Mouse (Mus musculus) intestine, postnatal 0 days (tissue): ENCODE measurements at regions not wholly inside any gene's neighbourhood (a gene's known extent, or its start where the extent isn't known, plus 50 kb on each side); places are given as distances from the start of the nearest gene placed in this dataset.

Experiments used
- ATAC-seq: fragments of 200-750 bp; cut with Nextera tagmentation; 2 replicates; pipeline ENCODE4 v1.8.0; 2017; ENCODE audit warnings: mild to moderate bottlenecking, moderate TSS enrichment, moderate library complexity
- H3K27ac ChIP-seq: fragments of 300-500 bp; sonication (generic); 2 replicates; pipeline ENCODE4 v1.5.1; 2014; ENCODE audit warnings: mild to moderate bottlenecking, low read depth, low read length, moderate library complexity
- H3K27me3 ChIP-seq: fragments of 300-500 bp; sonication (generic); replicated peaks from 2 replicates; pipeline ENCODE4 v1.6.1; 2014; ENCODE audit warnings: low read length, mixed read lengths; ENCODE audit not compliant: control insufficient read depth, insufficient read depth
- H3K36me3 ChIP-seq: fragments of 300-500 bp; sonication (generic); 2 replicates; pipeline ENCODE4 v1.6.1; 2014; ENCODE audit warnings: mild to moderate bottlenecking, moderate library complexity; ENCODE audit not compliant: control insufficient read depth, insufficient read depth
- H3K4me1 ChIP-seq: fragments of 300-500 bp; sonication (generic); replicated peaks from 2 replicates; pipeline ENCODE4 v1.6.1; 2014; ENCODE audit warnings: antibody characterized with exemption, low read length, mixed read lengths; ENCODE audit not compliant: control insufficient read depth, insufficient read depth
- H3K4me2 ChIP-seq: fragments of 300-500 bp; sonication (generic); replicated peaks from 2 replicates; pipeline ENCODE4 v1.6.1; 2014; ENCODE audit warnings: low read depth, mild to moderate bottlenecking, moderate library complexity
- H3K4me3 ChIP-seq: fragments of 300-500 bp; sonication (generic); 2 replicates; pipeline ENCODE4 v1.5.1; 2014; ENCODE audit warnings: low read depth, low read length
- H3K9ac ChIP-seq: fragments of 300-500 bp; sonication (generic); 2 replicates; pipeline ENCODE4 v1.6.1; 2014; ENCODE audit warnings: mild to moderate bottlenecking, low read depth, low read length
- H3K9me3 ChIP-seq: fragments of 300-500 bp; sonication (generic); 2 replicates; pipeline ENCODE4 v1.6.1; 2016; ENCODE audit warnings: mixed run types; ENCODE audit not compliant: control insufficient read depth
- CTCF ChIP-seq: sonication (generic); IDR thresholded peaks from 2 replicates; pipeline ENCODE4 v1.5.1; 2016; ENCODE audit warnings: low read depth, mild to moderate bottlenecking, control low read depth, antibody characterized with exemption, moderate library complexity
- WGBS: fragments of 180-500 bp; shearing (Covaris S2); extraction: QIAGEN DNeasy Blood & Tissue Kit; methylation state at CpG from one replicate; pipeline ENCODE4 v1.1.7; 2014; 5-methylcytosine and 5-hydroxymethylcytosine counted together

- Histone ChIP-seq H3K36me3 (no peaks in the 10 kb centered on the region), H3K9me3 (no peaks in the 10 kb centered on the region), H3K4me1 (no peaks in the 10 kb centered on the region), H3K4me3 (no peak overlapping the region), H3K4me2 (no peak overlapping the region), H3K9ac (no peak overlapping the region), H3K27ac (no peak overlapping the region), H3K27me3 (no peaks in the 10 kb centered on the region)
- TF ChIP-seq CTCF, result no peak
- no peak for ATAC-seq
- WGBS, result 50% methylated on average over 5 of the region's 5 CpGs
These were observed 154.4 kb upstream of the Slco3a1 start for GRCm38 (mm10) chr7:74709006-74709405.

- H3K9me3 ChIP-seq, result no peaks in the 10 kb centered on the region
- no peaks in the 10 kb centered on the region for H3K27me3 ChIP-seq
- H3K36me3 ChIP-seq, result no peaks in the 10 kb centered on the region
- ATAC-seq, result no peak
- peak; percentile 49 for TF ChIP-seq CTCF
- no peak overlapping the region for H3K9ac ChIP-seq
- no peaks in the 10 kb centered on the region for H3K4me1 ChIP-seq
- H3K27ac ChIP-seq, result no peak overlapping the region
- WGBS, result 68% methylated on average over 4 of the region's 4 CpGs
- H3K4me3 ChIP-seq, result no peak overlapping the region
- no peak overlapping the region for H3K4me2 ChIP-seq
These were observed 149.0 kb upstream of the Slco3a1 start for GRCm38 (mm10) chr7:74703533-74703932.

- Histone ChIP-seq H3K9ac (no peak overlapping the region), H3K27me3 (no peaks in the 10 kb centered on the region), H3K9me3 (no peaks in the 10 kb centered on the region), H3K36me3 (no peaks in the 10 kb centered on the region), H3K4me3 (no peak overlapping the region), H3K4me2 (no peak overlapping the region), H3K4me1 (no peaks in the 10 kb centered on the region), H3K27ac (no peak overlapping the region)
- WGBS, result 75% methylated on average over 3 of the region's 3 CpGs
- ATAC-seq, result no peak
- TF ChIP-seq CTCF, result no peak
These were observed 143.3 kb upstream of the Slco3a1 start for GRCm38 (mm10) chr7:74697794-74698354.

GRCm38 (mm10) chr7:74696286-74696685 is 141.7 kb upstream of the Slco3a1 start:
- Histone ChIP-seq H3K27ac (no peak overlapping the region), H3K9ac (no peak overlapping the region), H3K4me3 (no peak overlapping the region), H3K9me3 (no peaks in the 10 kb centered on the region), H3K27me3 (no peaks in the 10 kb centered on the region), H3K4me1 (no peaks in the 10 kb centered on the region), H3K36me3 (no peaks in the 10 kb centered on the region), H3K4me2 (no peak overlapping the region)
- WGBS, result 94% methylated on average over 4 of the region's 4 CpGs
- ATAC-seq, result no peak
- TF ChIP-seq CTCF, result no peak

- H3K36me3 ChIP-seq, result no peaks in the 10 kb centered on the region
- ATAC-seq, result no peak
- H3K27ac ChIP-seq, result no peak overlapping the region
- H3K27me3 ChIP-seq, result no peaks in the 10 kb centered on the region
- H3K4me1 ChIP-seq, result no peaks in the 10 kb centered on the region
- H3K4me2 ChIP-seq, result no peak overlapping the region
- no peaks in the 10 kb centered on the region for H3K9me3 ChIP-seq
- TF ChIP-seq CTCF, result no peak
- no peak overlapping the region for H3K4me3 ChIP-seq
- WGBS, result 67% methylated on average over 3 of the region's 3 CpGs
- H3K9ac ChIP-seq, result no peak overlapping the region
These were observed 138.5 kb upstream of the Slco3a1 start for GRCm38 (mm10) chr7:74693049-74693448.

GRCm38 (mm10) chr7:74690706-74691105 is 136.1 kb upstream of the Slco3a1 start:
- Histone ChIP-seq H3K27ac (no peak overlapping the region), H3K9me3 (no peaks in the 10 kb centered on the region), H3K27me3 (no peaks in the 10 kb centered on the region), H3K4me1 (no peaks in the 10 kb centered on the region), H3K4me3 (no peak overlapping the region), H3K36me3 (no peaks in the 10 kb centered on the region), H3K4me2 (no peak overlapping the region), H3K9ac (no peak overlapping the region)
- TF ChIP-seq CTCF, result no peak
- ATAC-seq, result no peak
